Mouse (Mus musculus): ENCODE results near the gene Olfr1. TPM values are rescaled to one million over a fixed set of nuclear protein-coding genes. Genes with fewer than 3 reads are reported as not detected.

The Olfr1 gene
- not detected for total RNA-seq (2018; cell fraction: chromatin; rRNA removed)
- not detected for total RNA-seq (2018; cell fraction: cytosol; rRNA removed)
- not detected for total RNA-seq (2018; cell fraction: nucleus; rRNA removed)
- polyA plus RNA-seq (2018) = not detected in 3 replicates

DNA sequence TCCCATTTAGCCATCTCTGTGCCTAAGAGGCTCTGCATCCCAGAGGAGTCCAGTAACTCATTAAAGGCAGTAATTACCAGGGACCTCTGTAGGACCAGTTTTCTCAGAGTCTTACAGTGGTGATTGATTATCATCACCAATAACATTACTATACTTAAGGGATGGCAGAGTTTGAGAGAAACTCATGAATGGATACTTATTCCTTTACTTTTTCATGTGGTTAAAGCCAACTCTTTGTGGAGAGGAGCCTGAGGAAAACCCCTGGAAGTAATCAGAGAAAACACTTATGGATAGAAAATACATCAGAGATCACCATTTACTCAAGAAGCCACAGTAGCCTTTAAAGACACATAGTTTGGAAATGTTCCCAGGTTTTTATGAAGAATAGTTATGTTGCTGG is at the start of gene Olfr1:
TSS of gene Olfr1 (minus strand) at position 101 of the 400 bp plus-strand sequence.
- no peak within 1 kb of the TSS for H3K4me3 ChIP-seq (ENCODE audit: inconsistent target)
- H3K27ac ChIP-seq = no peak within 1 kb of the TSS
- no peaks in the 10 kb centered on the region for H3K36me3 ChIP-seq (ENCODE audit: inconsistent target)
- no peaks in the 10 kb centered on the region for H3K79me2 ChIP-seq (ENCODE audit: inconsistent target)

- H3K36me3 ChIP-seq (ENCODE audit: inconsistent target) = no peaks in the 10 kb centered on the region
- no peak within 1 kb of the TSS for H3K27ac ChIP-seq
- H3K4me3 ChIP-seq (ENCODE audit: inconsistent target) = no peak within 1 kb of the TSS
- no CpG with 5 or more reads among the region's 1 CpGs for WGBS (ENCODE audit: missing documents)
- H3K79me2 ChIP-seq (ENCODE audit: inconsistent target) = no peaks in the 10 kb centered on the region
Observed at GRCm38 (mm10) chr11:73428377-73428776, 29.0 kb upstream of the Olfr1 start, which contains the start of gene Olfr378. TSS of gene Olfr378 (minus strand) at chr11:73428477.

DNA sequence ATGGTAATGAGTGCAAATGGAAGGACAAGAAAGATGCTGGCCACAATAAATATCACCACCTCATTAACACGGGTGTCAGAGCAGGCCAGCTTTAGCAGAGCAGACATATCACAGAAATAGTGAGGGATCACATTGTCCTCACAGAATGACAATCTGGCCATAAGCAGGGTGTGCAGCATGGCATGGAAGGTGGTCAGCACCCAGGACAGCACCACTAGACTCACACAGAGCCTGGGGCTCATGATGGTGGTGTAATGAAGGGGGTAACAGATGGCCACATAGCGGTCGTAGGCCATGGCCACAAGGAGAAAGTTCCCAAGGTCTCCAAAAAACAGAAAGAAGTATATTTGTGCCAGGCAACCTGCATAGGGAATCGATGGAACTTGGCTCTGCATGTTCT is 4.0 kb downstream of the Olfr1 start:
- Histone ChIP-seq H3K36me3 (ENCODE audit: inconsistent target) (no peaks in the 10 kb centered on the region), H3K4me3 (ENCODE audit: inconsistent target) (no peak overlapping the region), H3K27ac (no peak overlapping the region), H3K79me2 (ENCODE audit: inconsistent target) (no peaks in the 10 kb centered on the region)
- 63% methylated on average over 4 of the region's 4 CpGs for WGBS (ENCODE audit: missing documents)

- Histone ChIP-seq H3K4me3 (ENCODE audit: inconsistent target) (no peak within 1 kb of the TSS), H3K27ac (no peak within 1 kb of the TSS), H3K36me3 (ENCODE audit: inconsistent target) (no peaks in the 10 kb centered on the region), H3K79me2 (ENCODE audit: inconsistent target) (no peaks in the 10 kb centered on the region)
- 92% methylated on average over 2 of the region's 2 CpGs for WGBS (ENCODE audit: missing documents)
Observed at GRCm38 (mm10) chr11:73370946-73371345, 28.5 kb downstream of the Olfr1 start, which contains the start of gene Olfr376. TSS of gene Olfr376 (plus strand) at chr11:73371246.

DNA sequence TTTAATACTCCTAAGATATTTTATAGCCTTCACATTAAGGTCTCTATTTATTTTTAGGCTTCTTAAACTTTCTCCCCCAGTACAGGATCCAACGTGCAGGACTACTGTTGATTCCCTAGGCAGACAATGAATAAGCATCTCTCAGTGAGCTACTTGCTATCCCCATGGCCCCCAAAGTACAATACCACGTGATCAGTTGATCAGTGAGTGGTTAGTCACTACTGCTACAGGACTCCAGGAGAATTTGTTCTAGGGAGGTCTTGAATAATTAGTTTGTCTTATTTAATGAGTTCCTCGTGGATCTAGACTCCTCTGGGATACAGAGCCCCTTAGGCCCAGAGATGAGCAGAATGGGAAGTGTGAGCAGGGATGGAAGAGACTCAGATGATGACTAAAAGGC is 48.9 kb downstream of the Olfr1 start, which contains the start of gene Olfr20:
TSS of gene Olfr20 (plus strand) at position 301 of the 400 bp plus-strand sequence.
- Histone ChIP-seq H3K79me2 (ENCODE audit: inconsistent target) (no peaks in the 10 kb centered on the region), H3K27ac (no peak within 1 kb of the TSS), H3K36me3 (ENCODE audit: inconsistent target) (no peaks in the 10 kb centered on the region), H3K4me3 (ENCODE audit: inconsistent target) (no peak within 1 kb of the TSS)
- 44% methylated on average over 3 of the region's 3 CpGs for WGBS (ENCODE audit: missing documents)

Other genes starting within 250 kb of the Olfr1 start
- 0.08 to 0.42 TPM in 2 of 3 replicates, not detected in the other for gene P2rx5, start 239.2 kb downstream of the Olfr1 start, polyA plus RNA-seq (2018)
- gene Emc6, start 222.6 kb downstream of the Olfr1 start, polyA plus RNA-seq (2018) = 17.6 to 52.2 TPM (median 32.5 TPM) in 3 replicates
- gene Tax1bp3, start 222.5 kb downstream of the Olfr1 start, polyA plus RNA-seq (2018) = 31.5 to 54.1 TPM (median 45.7 TPM) in 3 replicates
- gene Ctns, start 200.6 kb downstream of the Olfr1 start, polyA plus RNA-seq (2018) = 28.3 to 65.1 TPM (median 44.3 TPM) in 3 replicates
- gene Shpk, start 200.2 kb downstream of the Olfr1 start, polyA plus RNA-seq (2018) = 3.1 to 4.5 TPM (median 3.4 TPM) in 3 replicates
- not detected in 3 replicates for gene Trpv1, start 165.3 kb downstream of the Olfr1 start, polyA plus RNA-seq (2018)
- not detected in 3 replicates for gene Trpv3, start 132.2 kb downstream of the Olfr1 start, polyA plus RNA-seq (2018)
- gene Aspa, start 70.0 kb downstream of the Olfr1 start, polyA plus RNA-seq (2018) = 0.83 to 3.9 TPM (median 1.8 TPM) in 3 replicates
- gene Gm49340, start 69.9 kb downstream of the Olfr1 start, polyA plus RNA-seq (2018) = not detected in 3 replicates
- not detected in 3 replicates for gene Spata22, start 69.9 kb downstream of the Olfr1 start, polyA plus RNA-seq (2018)
- gene Olfr20, start 48.8 kb downstream of the Olfr1 start, polyA plus RNA-seq (2018) = not detected in 3 replicates
- gene Olfr376, start 28.4 kb downstream of the Olfr1 start, polyA plus RNA-seq (2018) = not detected in 3 replicates
- not detected in 3 replicates for gene Olfr378, start 28.9 kb upstream of the Olfr1 start, polyA plus RNA-seq (2018)
- not detected in 3 replicates for gene Olfr380, start 57.9 kb upstream of the Olfr1 start, polyA plus RNA-seq (2018)
- gene Olfr381, start 92.0 kb upstream of the Olfr1 start, polyA plus RNA-seq (2018) = not detected in 3 replicates
- not detected in 3 replicates for gene Olfr382, start 117.6 kb upstream of the Olfr1 start, polyA plus RNA-seq (2018)
- gene Olfr385, start 193.4 kb upstream of the Olfr1 start, polyA plus RNA-seq (2018) = not detected in 3 replicates
- gene Olfr384, start 199.0 kb upstream of the Olfr1 start, polyA plus RNA-seq (2018) = not detected in 3 replicates